8 mouse cellular contexts compared by ENCODE assay signal in genomic region chr17:46554646-46554976, GRCm38 (mm10). TPM values are rescaled to one million over a fixed set of nuclear protein-coding genes. Genes with fewer than 3 reads are reported as not detected.
DNase-seq lines count a peak whose midpoint lies in the region; ATAC-seq lines count a peak whose summit lies in the region.

No protein-coding gene starts in this region.

- H3K4me1 ChIP-seq in erythroblast, embryonic 14.5 days (ENCODE audit: control insufficient read depth) = peaks cover 47% of the 10 kb centered on the region
- H3K4me1 ChIP-seq in heart, embryonic 11.5 days (ENCODE audit: control insufficient read depth, insufficient read depth, low read length) = peaks cover 29% of the 10 kb centered on the region
- H3K4me1 ChIP-seq in kidney, embryonic 15.5 days = peaks cover 41% of the 10 kb centered on the region
- H3K4me1 ChIP-seq in midbrain, embryonic 11.5 days (ENCODE audit: control insufficient read depth, insufficient read depth, low read length) = peaks cover 26% of the 10 kb centered on the region

- H3K27me3 ChIP-seq in erythroblast, embryonic 14.5 days (ENCODE audit: control insufficient read depth) = peaks cover 7% of the 10 kb centered on the region
- no peaks in the 10 kb centered on the region for H3K27me3 ChIP-seq in heart, embryonic 11.5 days (ENCODE audit: control insufficient read depth, insufficient read depth, low read length)
- H3K27me3 ChIP-seq in kidney, embryonic 15.5 days = no peaks in the 10 kb centered on the region
- H3K27me3 ChIP-seq in midbrain, embryonic 11.5 days (ENCODE audit: control insufficient read depth, insufficient read depth, low read length) = no peaks in the 10 kb centered on the region

- peak; percentile 71 for DNase-seq in NIH3T3 (ENCODE audit: low read depth)
- DNase-seq in midbrain, embryonic 11.5 days (ENCODE audit: low spot score, missing footprints) = peak; percentile 94
- DNase-seq in natural killer cell, adult 2 months (ENCODE audit: low spot score in 2 of 2) = no peak

- H3K4me3 ChIP-seq in erythroblast, embryonic 14.5 days (replicated peaks) = peak overlapping the region; percentile 93
- peak overlapping the region; percentile 92 for H3K4me3 ChIP-seq in heart, embryonic 11.5 days (ENCODE audit: low read depth, low read length)
- peak overlapping the region; percentile 66 for H3K4me3 ChIP-seq in kidney, embryonic 15.5 days (replicated peaks)
- peak overlapping the region; percentile 98 for H3K4me3 ChIP-seq in midbrain, embryonic 11.5 days (ENCODE audit: low read depth, low read length)

- WGBS in heart, embryonic 11.5 days (ENCODE audit: insufficient replicate concordance) = under 1% methylated on average over 11 of the region's 11 CpGs
- 2% methylated on average over 11 of the region's 11 CpGs for WGBS in kidney, embryonic 15.5 days
- 3% methylated on average over 11 of the region's 11 CpGs for WGBS in midbrain, embryonic 11.5 days

- H3K4me2 ChIP-seq in heart, embryonic 11.5 days = peak overlapping the region; percentile 82
- H3K4me2 ChIP-seq in kidney, embryonic 15.5 days = peak overlapping the region; percentile 81
- peak overlapping the region; percentile 91 for H3K4me2 ChIP-seq in midbrain, embryonic 11.5 days

- peaks cover 36% of the 10 kb centered on the region for H3K36me3 ChIP-seq in erythroblast, embryonic 14.5 days (ENCODE audit: control insufficient read depth)
- H3K36me3 ChIP-seq in heart, embryonic 11.5 days (ENCODE audit: control insufficient read depth, insufficient read depth, low read length) = peaks cover 23% of the 10 kb centered on the region
- peaks cover 30% of the 10 kb centered on the region for H3K36me3 ChIP-seq in kidney, embryonic 15.5 days
- peaks cover 15% of the 10 kb centered on the region for H3K36me3 ChIP-seq in midbrain, embryonic 11.5 days (ENCODE audit: control insufficient read depth, insufficient read depth, low read length)

- no peaks in the 10 kb centered on the region for H3K9me3 ChIP-seq in erythroblast, embryonic 14.5 days (ENCODE audit: control insufficient read depth, low read length)
- H3K9me3 ChIP-seq in heart, embryonic 11.5 days (replicated peaks; ENCODE audit: control insufficient read depth, low read length) = no peaks in the 10 kb centered on the region
- H3K9me3 ChIP-seq in kidney, embryonic 15.5 days (replicated peaks) = no peaks in the 10 kb centered on the region
- no peaks in the 10 kb centered on the region for H3K9me3 ChIP-seq in midbrain, embryonic 11.5 days (ENCODE audit: control insufficient read depth, low read length)

- peak overlapping the region; percentile 98 for H3K27ac ChIP-seq in heart, embryonic 11.5 days (ENCODE audit: low read depth, low read length)
- peak overlapping the region; percentile 97 for H3K27ac ChIP-seq in kidney, embryonic 15.5 days
- no peak overlapping the region for H3K27ac ChIP-seq in midbrain, embryonic 11.5 days (ENCODE audit: low read depth, low read length)

- peak overlapping the region; percentile 100 for H3K9ac ChIP-seq in heart, embryonic 11.5 days (ENCODE audit: low read depth, low read length)
- H3K9ac ChIP-seq in kidney, embryonic 15.5 days = peak overlapping the region; percentile 96
- H3K9ac ChIP-seq in midbrain, embryonic 11.5 days (ENCODE audit: low read length) = peak overlapping the region; percentile 96

- no peak for ATAC-seq in erythroblast, adult 5-6 weeks (replicated peaks; ENCODE audit: low FRiP score, poor library complexity, severe bottlenecking)
- no peak for ATAC-seq in heart, embryonic 11.5 days (replicated peaks; ENCODE audit: insufficient number of reproducible peaks, low FRiP score, low TSS enrichment)
- ATAC-seq in kidney, embryonic 15.5 days (replicated peaks; ENCODE audit: low FRiP score) = no peak
- no peak for ATAC-seq in midbrain, embryonic 11.5 days (ENCODE audit: low FRiP score)
- no peak for ATAC-seq in frontal cortex, adult (ENCODE audit: low TSS enrichment)

RNA-seq across cellular contexts. Expression of gene Srf, which starts 1.4 kb away (rescaled TPM):
- polyA plus RNA-seq in erythroblast, embryonic 14.5 days (2012) = 5.1 and 6.1 TPM in 2 replicates
- 7.3 and 11.5 TPM in 2 replicates for total RNA-seq in erythroblast, adult 5-6 weeks (2015; ENCODE audit: low replicate concordance)
- 6.0 and 7.8 TPM in 2 replicates for total RNA-seq in erythroblast, adult 5-6 weeks (2017; ENCODE audit: low replicate concordance)
- 14.6 and 15.0 TPM in 2 replicates for polyA plus RNA-seq in heart, embryonic 11.5 days (2014; fragmentation: Nextera tagmentation; extraction: Ambion mirVana)
- polyA plus RNA-seq in kidney, embryonic 15.5 days (2015; fragmentation: Nextera tagmentation; extraction: Ambion mirVana) = 9.1 and 9.5 TPM in 2 replicates
- polyA plus RNA-seq in midbrain, embryonic 11.5 days (2014; fragmentation: Nextera tagmentation; extraction: Ambion mirVana) = 3.6 and 6.0 TPM in 2 replicates

RNA-seq across cellular contexts. Expression of gene Cul9, which starts 8.4 kb away (rescaled TPM):
- polyA plus RNA-seq in erythroblast, embryonic 14.5 days (2012) = 0.01 and 0.09 TPM in 2 replicates
- 1.3 TPM in 1 of 2 replicates, not detected in the other for total RNA-seq in erythroblast, adult 5-6 weeks (2015; ENCODE audit: low replicate concordance)
- 3.3 and 4.5 TPM in 2 replicates for total RNA-seq in erythroblast, adult 5-6 weeks (2017; ENCODE audit: low replicate concordance)
- 2.5 and 4.4 TPM in 2 replicates for polyA plus RNA-seq in heart, embryonic 11.5 days (2014; fragmentation: Nextera tagmentation; extraction: Ambion mirVana)
- 5.3 and 5.8 TPM in 2 replicates for polyA plus RNA-seq in kidney, embryonic 15.5 days (2015; fragmentation: Nextera tagmentation; extraction: Ambion mirVana)
- polyA plus RNA-seq in midbrain, embryonic 11.5 days (2014; fragmentation: Nextera tagmentation; extraction: Ambion mirVana) = 2.6 and 4.1 TPM in 2 replicates

RNA-seq across cellular contexts. Expression of gene Dnph1, which starts 58.1 kb away (rescaled TPM):
- polyA plus RNA-seq in erythroblast, embryonic 14.5 days (2012) = 1.5 and 1.9 TPM in 2 replicates
- total RNA-seq in erythroblast, adult 5-6 weeks (2015; ENCODE audit: low replicate concordance) = 2.7 and 3.3 TPM in 2 replicates
- total RNA-seq in erythroblast, adult 5-6 weeks (2017; ENCODE audit: low replicate concordance) = 1.5 and 4.0 TPM in 2 replicates
- polyA plus RNA-seq in heart, embryonic 11.5 days (2014; fragmentation: Nextera tagmentation; extraction: Ambion mirVana) = 27.9 and 28.4 TPM in 2 replicates
- polyA plus RNA-seq in kidney, embryonic 15.5 days (2015; fragmentation: Nextera tagmentation; extraction: Ambion mirVana) = 58.0 and 58.5 TPM in 2 replicates
- polyA plus RNA-seq in midbrain, embryonic 11.5 days (2014; fragmentation: Nextera tagmentation; extraction: Ambion mirVana) = 71.7 and 77.2 TPM in 2 replicates

Comparison
In these comparisons a context has a peak if more than half of its experiments do, and no peak if none do; other contexts are left out.
1. DNase-seq: peak in NIH3T3 (single experiment) and midbrain, embryonic 11.5 days (single experiment); none in natural killer cell, adult 2 months (0 of 2).
2. RNA of gene Dnph1, which starts 58.1 kb away (polyA plus RNA-seq): 71.7 to 77.2 TPM in midbrain, embryonic 11.5 days, 58.0 to 58.5 TPM in kidney, embryonic 15.5 days and 27.9 to 28.4 TPM in heart, embryonic 11.5 days; 1.5 to 1.9 TPM in erythroblast, embryonic 14.5 days; every median in the first group is over 10 times any median in the second.
3. Peak in every context shown above with its lines, with median percentiles within 50 percentile points of each other: H3K4me3 ChIP-seq, H3K4me2 ChIP-seq and H3K9ac ChIP-seq.